Mouse (Mus musculus) midbrain, postnatal 0 days (tissue): ENCODE data around the gene Ccdc97. TPM values are rescaled to one million over a fixed set of nuclear protein-coding genes. Genes with fewer than 3 reads are reported as not detected.

ENCODE experiments used
- ATAC-seq: fragments of 200-750 bp; cut with Nextera tagmentation; 2 replicates; pipeline ENCODE4 v1.8.0; 2017; ENCODE audit warnings: moderate number of reproducible peaks, mild to moderate bottlenecking, moderate TSS enrichment, moderate library complexity; ENCODE audit not compliant: low FRiP score
- DNase-seq: peaks from one replicate; pipeline ENCODE4 v3.0.0-alpha.2; 2015; ENCODE audit warnings: low spot score
- H3K27ac ChIP-seq: fragments of 300-500 bp; sonication (generic); 2 replicates; pipeline ENCODE4 v1.5.1; 2014; ENCODE audit warnings: low read depth, mild to moderate bottlenecking, low read length, mixed read lengths
- H3K27me3 ChIP-seq: fragments of 300-500 bp; sonication (generic); 2 replicates; pipeline ENCODE4 v1.6.1; 2014; ENCODE audit warnings: low read length, control low read depth, mixed read lengths; ENCODE audit not compliant: insufficient read depth
- H3K36me3 ChIP-seq: fragments of 300-500 bp; sonication (generic); 2 replicates; pipeline ENCODE4 v1.6.1; 2014; ENCODE audit warnings: low read length, control low read depth, mixed read lengths; ENCODE audit not compliant: insufficient read depth
- H3K4me1 ChIP-seq: fragments of 300-500 bp; sonication (generic); 2 replicates; pipeline ENCODE4 v1.6.1; 2014; ENCODE audit warnings: mild to moderate bottlenecking, control low read depth, antibody characterized with exemption, low read length, mixed read lengths; ENCODE audit not compliant: insufficient read depth
- H3K4me2 ChIP-seq: fragments of 300-500 bp; sonication (generic); 2 replicates; pipeline ENCODE4 v1.6.1; 2014; ENCODE audit warnings: low read depth, mild to moderate bottlenecking, low read length, mixed read lengths; ENCODE audit not compliant: poor library complexity, severe bottlenecking
- H3K4me3 ChIP-seq: fragments of 300-500 bp; sonication (generic); 2 replicates; pipeline ENCODE4 v1.5.1; 2014; ENCODE audit warnings: low read depth, mild to moderate bottlenecking, low read length, moderate library complexity
- H3K9ac ChIP-seq: fragments of 300-500 bp; sonication (generic); replicated peaks from 2 replicates; pipeline ENCODE4 v1.6.1; 2014; ENCODE audit warnings: mild to moderate bottlenecking, low read length, moderate library complexity, mixed read lengths; ENCODE audit not compliant: poor library complexity, severe bottlenecking
- H3K9me3 ChIP-seq: fragments of 300-500 bp; sonication (generic); 2 replicates; pipeline ENCODE4 v1.6.1; 2016; ENCODE audit warnings: low read length, control low read depth
- CTCF ChIP-seq: IDR thresholded peaks from 2 replicates; pipeline ENCODE4 v1.5.1; 2016; ENCODE audit warnings: antibody characterized with exemption, mild to moderate bottlenecking
- WGBS: fragments of 180-500 bp; shearing (Covaris S2); extraction: QIAGEN DNeasy Blood & Tissue Kit; methylation state at CpG from one replicate; pipeline ENCODE4 v1.1.7; 2014; 5-methylcytosine and 5-hydroxymethylcytosine counted together
- polyA plus RNA-seq: library from polyadenylated mRNA; unstranded; fragments of >200 nt; fragmentation: Nextera tagmentation; extraction: Ambion mirVana; gene quantifications from 2 replicates; pipeline ENCODE4 v1.2.1, GENCODE M21; 2015
- total RNA-seq: library from RNA; depleted of rRNA; stranded (reverse); fragments of >200 nt; gene quantifications from 2 replicates; pipeline ENCODE4 v1.2.3, GENCODE M21; 2014

The Ccdc97 gene
- total and polyA plus RNA-seq, 2 experiments from 2014 or later: 29.1 to 38.3 TPM

DNA sequence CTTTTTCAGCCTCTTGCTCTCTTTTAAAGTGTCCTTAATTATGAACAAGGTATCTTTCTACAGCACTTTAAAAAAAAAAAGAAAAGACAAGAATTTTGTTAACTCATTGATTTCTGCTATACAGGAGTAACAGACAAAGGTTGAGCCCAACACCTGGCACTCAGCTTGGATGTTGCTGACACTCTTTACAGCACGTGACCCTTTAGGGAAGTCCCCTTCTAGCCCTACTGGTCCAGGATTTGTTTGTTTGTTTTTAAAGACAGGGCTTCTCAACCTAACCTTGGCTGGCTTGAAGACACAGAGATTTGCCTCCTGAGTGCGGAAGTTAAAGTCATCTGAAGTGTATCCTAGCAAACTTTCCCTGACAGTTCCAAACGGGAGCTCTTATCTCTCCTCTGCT, 28.0 kb upstream of the Ccdc97 start:
- Histone ChIP-seq H3K4me3 (no peak overlapping the region), H3K4me2 (no peak overlapping the region), H3K27ac (no peak overlapping the region), H3K4me1 (no peaks in the 10 kb centered on the region), H3K9ac (no peak overlapping the region), H3K9me3 (no peaks in the 10 kb centered on the region), H3K27me3 (no peaks in the 10 kb centered on the region), H3K36me3 (peaks cover 81% of the 10 kb centered on the region)
- ATAC-seq (no peak), DNase-seq (no peak)
- TF ChIP-seq CTCF: no peak
- WGBS: 76% methylated on average over 3 of the region's 3 CpGs

DNA sequence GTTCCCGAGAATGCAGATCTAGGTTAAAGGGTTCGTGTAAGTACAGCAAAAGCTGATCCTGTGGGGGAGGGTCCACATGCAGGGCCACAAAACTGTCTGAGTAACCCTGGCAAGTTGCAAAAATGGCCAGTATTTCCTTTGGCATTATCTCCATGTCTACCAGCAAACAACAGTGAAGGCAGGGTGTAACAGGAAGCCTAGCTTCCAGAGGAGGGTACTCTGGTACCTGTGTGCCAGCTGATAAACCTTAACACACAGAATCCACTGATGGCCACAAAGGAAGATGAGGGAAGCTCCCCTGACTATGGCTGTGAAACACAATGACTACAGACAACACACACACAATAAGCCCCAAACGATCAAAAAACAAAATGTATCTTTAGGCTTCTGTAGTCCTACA, 19.4 kb upstream of the Ccdc97 start:
- Histone ChIP-seq H3K27ac (no peak overlapping the region), H3K4me1 (no peaks in the 10 kb centered on the region), H3K9me3 (no peaks in the 10 kb centered on the region), H3K27me3 (no peaks in the 10 kb centered on the region), H3K4me2 (no peak overlapping the region), H3K4me3 (no peak overlapping the region), H3K36me3 (peaks cover 74% of the 10 kb centered on the region), H3K9ac (no peak overlapping the region)
- TF ChIP-seq CTCF: no peak
- ATAC-seq: no peak
- 95% methylated on average over 3 of the region's 3 CpGs for WGBS
- DNase-seq: no peak

DNA sequence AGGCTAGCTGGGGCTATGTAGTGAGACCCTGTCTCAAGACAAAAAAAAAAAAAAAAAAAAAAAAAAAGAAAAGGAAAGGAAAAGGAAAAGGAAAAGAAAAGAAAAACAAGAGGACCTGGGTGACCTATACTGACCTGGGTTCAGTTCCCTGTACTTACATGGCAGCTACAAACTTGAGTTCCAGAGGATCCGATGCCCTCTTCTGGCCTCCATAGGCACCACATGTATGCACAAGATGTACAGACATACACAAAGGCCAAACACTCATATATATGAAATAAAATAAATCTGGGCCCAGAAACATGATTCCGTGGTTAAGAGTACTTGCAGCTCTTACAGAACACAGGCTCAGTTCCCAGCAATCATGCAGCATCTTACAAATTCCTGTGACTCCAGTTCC, 18.0 kb upstream of the Ccdc97 start:
- no peaks in the 10 kb centered on the region for H3K27me3 ChIP-seq
- peak; percentile 42 for TF ChIP-seq CTCF
- no peak overlapping the region for H3K9ac ChIP-seq
- H3K4me3 ChIP-seq: no peak overlapping the region
- H3K27ac ChIP-seq: no peak overlapping the region
- WGBS: 96% methylated on average over 2 of the region's 2 CpGs
- H3K9me3 ChIP-seq: no peaks in the 10 kb centered on the region
- peaks cover 74% of the 10 kb centered on the region for H3K36me3 ChIP-seq
- no peak for ATAC-seq
- no peak for DNase-seq
- no peak overlapping the region for H3K4me2 ChIP-seq
- H3K4me1 ChIP-seq: no peaks in the 10 kb centered on the region

DNA sequence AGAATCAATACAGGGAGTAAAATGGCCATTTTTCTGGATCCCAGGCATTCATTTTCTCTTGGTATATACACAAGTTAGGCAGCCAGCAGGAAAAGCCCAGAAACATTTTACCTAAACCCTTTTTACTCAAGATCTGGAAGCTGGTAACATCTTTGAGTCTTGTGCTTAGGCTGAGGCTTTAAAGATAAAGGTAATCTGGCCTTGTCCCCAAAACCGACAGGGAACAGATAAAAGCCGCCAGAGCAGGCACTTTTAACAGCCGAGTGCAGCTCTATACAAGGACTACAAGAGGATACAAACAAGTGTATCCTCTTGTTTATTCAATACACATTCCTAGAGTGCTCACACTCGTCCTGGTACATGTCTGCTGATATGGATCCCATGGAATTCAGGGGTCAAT, 16.1 kb upstream of the Ccdc97 start:
- no peaks in the 10 kb centered on the region for H3K27me3 ChIP-seq
- H3K9me3 ChIP-seq: no peaks in the 10 kb centered on the region
- WGBS: 70% methylated on average over 4 of the region's 4 CpGs
- H3K4me3 ChIP-seq: no peak overlapping the region
- peaks cover 72% of the 10 kb centered on the region for H3K36me3 ChIP-seq
- no peak overlapping the region for H3K27ac ChIP-seq
- no peak for ATAC-seq
- no peak for DNase-seq
- no peak overlapping the region for H3K9ac ChIP-seq
- no peaks in the 10 kb centered on the region for H3K4me1 ChIP-seq
- H3K4me2 ChIP-seq: no peak overlapping the region
- TF ChIP-seq CTCF: no peak

DNA sequence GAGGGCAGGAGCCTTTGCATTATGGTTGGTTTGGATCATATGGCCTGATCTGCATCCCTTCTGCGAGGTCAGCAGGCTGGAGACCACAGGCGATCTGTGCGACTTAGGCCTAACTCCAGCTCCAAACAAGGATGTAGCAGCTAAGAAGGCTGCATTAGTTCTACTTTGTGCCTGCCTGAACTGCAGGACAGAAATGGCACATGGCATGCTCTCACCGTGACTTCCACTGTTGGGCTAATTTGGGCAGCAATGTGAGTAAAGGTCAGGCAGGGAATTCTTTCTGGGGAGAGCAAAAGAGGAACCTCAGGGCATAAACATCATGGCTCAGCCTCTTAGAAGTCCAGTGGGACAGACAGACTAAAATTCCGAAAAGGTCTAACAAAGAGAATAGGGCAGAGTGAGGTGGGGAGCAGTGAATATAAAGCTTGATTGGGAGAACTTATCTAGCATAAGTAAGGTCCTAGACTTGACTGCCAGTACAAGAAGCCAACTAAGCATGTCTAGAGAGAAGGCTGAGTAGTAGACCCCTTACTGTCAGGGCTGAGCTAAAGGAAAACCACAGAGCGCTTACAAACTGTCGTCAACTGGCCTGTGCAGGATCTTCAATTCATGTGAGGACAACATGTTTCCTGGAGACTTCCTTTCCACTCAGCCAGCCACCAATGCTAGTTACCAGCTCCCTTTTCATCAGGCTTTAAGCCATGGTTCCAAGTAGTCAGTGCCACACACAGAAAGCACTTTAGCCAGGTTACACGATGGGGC, 12.6 kb upstream of the Ccdc97 start:
- no peak for TF ChIP-seq CTCF

DNA sequence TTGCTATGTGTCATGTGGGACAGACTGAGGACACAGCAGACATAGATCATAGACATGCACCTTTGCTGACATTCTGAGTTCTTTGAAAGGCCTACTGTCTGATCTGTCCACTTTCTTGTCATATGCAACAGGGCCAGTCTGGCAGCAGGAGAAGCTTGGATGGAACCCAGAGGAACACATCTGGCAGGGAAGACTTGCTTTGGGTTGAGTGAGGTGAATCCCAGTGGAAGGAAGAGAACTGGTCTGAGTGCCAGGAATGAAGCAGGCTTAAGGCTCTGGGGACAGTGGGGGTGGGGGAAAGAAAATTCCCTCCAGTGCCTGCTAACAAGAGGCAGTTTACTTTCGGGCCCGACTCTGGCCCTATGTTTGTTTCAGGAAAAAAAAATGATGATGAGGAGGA, 11.0 kb upstream of the Ccdc97 start:
- Histone ChIP-seq H3K36me3 (peaks cover 89% of the 10 kb centered on the region), H3K4me2 (no peak overlapping the region), H3K27me3 (no peaks in the 10 kb centered on the region), H3K27ac (no peak overlapping the region), H3K4me3 (no peak overlapping the region), H3K9me3 (no peaks in the 10 kb centered on the region), H3K4me1 (no peaks in the 10 kb centered on the region), H3K9ac (no peak overlapping the region)
- WGBS: 89% methylated on average over 2 of the region's 2 CpGs
- DNase-seq: no peak
- ATAC-seq: no peak
- TF ChIP-seq CTCF: no peak

More for the DNA sequence above, 12.6 kb upstream of the Ccdc97 start:
- ATAC-seq (no peak), DNase-seq (no peak)
- Histone ChIP-seq H3K4me1 (no peaks in the 10 kb centered on the region), H3K4me3 (no peak overlapping the region), H3K4me2 (no peak overlapping the region), H3K27ac (no peak overlapping the region), H3K27me3 (no peaks in the 10 kb centered on the region), H3K9me3 (no peaks in the 10 kb centered on the region), H3K9ac (no peak overlapping the region), H3K36me3 (peaks cover 86% of the 10 kb centered on the region)
- 89% methylated on average over 8 of the region's 8 CpGs for WGBS
